Mouse (Mus musculus) urinary bladder, adult 2 months (tissue): Measurements from ENCODE around the gene Kcnmb3. TPM values are rescaled to one million over a fixed set of nuclear protein-coding genes. Genes with fewer than 3 reads are reported as not detected.
"Not testable (repeated sequence)": the region's sequence is repeated elsewhere in the genome, so short reads cannot be mapped to it uniquely, and the experiment has no call there.

Source experiments
- DNase-seq: peaks from one replicate; pipeline ENCODE4 v3.0.0; 2022; ENCODE audit warnings: low spot score
- polyA plus RNA-seq: library from polyadenylated mRNA; depleted of rRNA; stranded (reverse); fragments of >200 nt; gene quantifications from 2 replicates; pipeline ENCODE4 v1.2.3, GENCODE M21; 2012; rRNA removed

The Kcnmb3 gene
- polyA plus RNA-seq, 1 experiment, result not detected

GRCm38 (mm10) chr3:32434016-32434415 lies 58.0 kb downstream of the Kcnmb3 start:
- no peak for DNase-seq

DNA sequence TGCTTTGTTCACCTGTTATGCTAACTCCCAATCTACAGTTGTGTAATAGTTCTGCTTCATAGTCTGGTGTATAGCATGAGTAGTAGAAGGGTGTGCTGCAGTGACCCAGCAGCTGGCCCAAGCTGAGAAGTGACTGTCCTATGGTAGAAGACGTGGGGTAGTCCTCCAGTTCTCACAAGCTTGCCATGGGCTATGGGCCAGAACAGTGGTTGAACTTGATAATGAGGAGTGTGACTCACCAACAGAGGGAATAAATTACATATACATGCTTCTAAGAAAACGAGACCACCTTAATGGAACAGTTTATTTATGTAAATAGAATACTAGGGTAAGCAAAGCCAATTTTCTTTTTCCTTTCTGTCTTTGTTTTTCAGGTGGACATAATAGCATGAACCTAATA lies 61.6 kb downstream of the Kcnmb3 start:
- no peak for DNase-seq

DNA sequence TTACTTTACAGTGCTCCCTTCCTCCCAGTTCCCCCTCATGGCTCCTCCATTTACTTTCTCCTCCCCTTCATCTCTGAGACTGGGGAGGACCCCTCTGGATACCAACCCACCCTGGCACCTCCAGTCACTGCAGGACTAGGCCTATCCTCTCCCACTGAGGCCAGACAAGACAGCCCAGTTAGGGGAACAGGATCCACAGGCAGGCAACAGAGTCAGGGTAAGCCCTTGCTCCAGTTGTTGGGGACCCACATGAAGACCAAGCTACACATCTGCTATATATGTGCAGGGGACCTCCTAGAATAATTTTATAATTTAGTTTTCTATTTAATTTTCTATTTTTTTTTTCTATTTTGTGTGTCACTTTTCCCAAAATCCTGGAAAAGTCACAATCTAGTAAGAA lies 62.7 kb downstream of the Kcnmb3 start:
- DNase-seq, result not testable (repeated sequence)

DNA sequence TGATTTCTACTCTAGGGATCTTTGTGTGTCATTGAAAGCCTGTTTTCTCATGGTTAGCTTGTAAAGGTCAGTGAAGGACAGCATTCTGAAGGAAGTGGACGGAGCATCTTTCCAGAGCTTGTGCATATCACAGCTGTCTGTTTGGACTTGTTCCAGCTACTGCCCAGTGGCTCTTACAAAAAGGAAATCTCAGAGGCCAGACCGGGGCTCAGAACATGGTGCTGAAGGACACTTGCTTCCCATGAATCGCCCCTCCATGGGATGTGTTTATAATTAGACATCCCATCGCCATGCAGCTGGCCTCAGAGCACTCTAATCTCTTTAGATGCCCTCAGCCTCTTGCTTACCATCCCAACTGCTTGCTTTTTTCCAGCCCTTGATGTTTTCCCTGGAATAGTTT lies 63.1 kb downstream of the Kcnmb3 start:
- no peak for DNase-seq

- no peak for DNase-seq
Observed at GRCm38 (mm10) chr3:32428361-32428760, 63.7 kb downstream of the Kcnmb3 start.

- DNase-seq, result no peak
Observed at GRCm38 (mm10) chr3:32427695-32428094, 64.3 kb downstream of the Kcnmb3 start.

Other genes starting within 250 kb of the Kcnmb3 start
- 11.3 and 14.3 TPM in 2 replicates for gene Zmat3, start 126.2 kb downstream of the Kcnmb3 start, polyA plus RNA-seq
- gene Pik3ca, start 94.6 kb downstream of the Kcnmb3 start, polyA plus RNA-seq, result 24.7 and 24.8 TPM in 2 replicates
- 36.3 and 40.9 TPM in 2 replicates for gene Zfp639, start 18.0 kb upstream of the Kcnmb3 start, polyA plus RNA-seq
- gene Mfn1, start 37.2 kb upstream of the Kcnmb3 start, polyA plus RNA-seq, result 40.2 and 56.0 TPM in 2 replicates
- gene Gnb4, start 124.4 kb upstream of the Kcnmb3 start, polyA plus RNA-seq, result 36.6 and 40.9 TPM in 2 replicates
- 28.2 and 31.9 TPM in 2 replicates for gene Actl6a, start 214.1 kb upstream of the Kcnmb3 start, polyA plus RNA-seq
- gene Ndufb5, start 244.8 kb upstream of the Kcnmb3 start, polyA plus RNA-seq, result 207 and 209 TPM in 2 replicates
- gene Mrpl47, start 245.4 kb upstream of the Kcnmb3 start, polyA plus RNA-seq, result 14.8 and 14.9 TPM in 2 replicates